22 mouse cellular contexts compared by ENCODE assay signal in genomic region chr2:18857952-18858351, GRCm38 (mm10).
"Had no signal": no experiment of that assay in that cellular context is flagged by ENCODE, and none has a peak within 500 bp of the region (broad histone marks: within the 10 kb centered on the region; RNA-seq: fewer than 3 reads in every experiment).

No protein-coding gene starts in this region.

- H3K27ac ChIP-seq: intestine, embryonic 15.5 days; kidney, embryonic 15.5 days; left cerebral cortex, adult 2 months; limb, embryonic 12.5 days; limb, embryonic 15.5 days; liver, embryonic 14.5 days; macrophage; midbrain, embryonic 12.5 days; stomach, postnatal 0 days had no signal

- H3K9me3 ChIP-seq: intestine, embryonic 15.5 days; kidney, embryonic 15.5 days; limb, embryonic 12.5 days; limb, embryonic 15.5 days; midbrain, embryonic 12.5 days had no signal

- H3K9ac ChIP-seq: intestine, embryonic 15.5 days; kidney, embryonic 15.5 days; limb, embryonic 12.5 days; limb, embryonic 15.5 days; liver, embryonic 14.5 days; liver, postnatal 0 days; lung, embryonic 14.5 days; midbrain, embryonic 12.5 days had no signal

- H3K4me3 ChIP-seq: intestine, embryonic 15.5 days; kidney, embryonic 15.5 days; left cerebral cortex, adult 2 months; limb, embryonic 12.5 days; limb, embryonic 15.5 days; midbrain, embryonic 12.5 days had no signal

- ATAC-seq: intestine, embryonic 15.5 days; liver, postnatal 0 days; lung, postnatal 0 days had no signal

- DNase-seq: kidney, adult 11 months; kidney, adult 8-10 months; kidney, postnatal 10 days; kidney, postnatal 36 days; layer of hippocampus, postnatal 36 days; liver, postnatal 0 days; lung, embryonic 14.5 days; right cerebral cortex, postnatal 25 days; spleen, adult 18-20 months; thymus, adult 18-20 months; thymus, postnatal 36 days had no signal

- H3K4me2 ChIP-seq: intestine, embryonic 15.5 days; kidney, embryonic 15.5 days; limb, embryonic 12.5 days; limb, embryonic 15.5 days; liver, embryonic 11.5 days; lung, embryonic 14.5 days; midbrain, embryonic 12.5 days had no signal

- H3K36me3 ChIP-seq: intestine, embryonic 15.5 days; midbrain, embryonic 12.5 days had no signal

- H3K27me3 ChIP-seq: intestine, embryonic 15.5 days; kidney, embryonic 15.5 days; limb, embryonic 15.5 days had no signal

- H3K4me1 ChIP-seq: intestine, embryonic 15.5 days had no signal
